Mouse (Mus musculus) adrenal gland, postnatal 4 days (tissue): Measurements from ENCODE around the gene Pnck. TPM values are rescaled to one million over a fixed set of nuclear protein-coding genes. Genes with fewer than 3 reads are reported as not detected.

Source experiments
- DNase-seq, 2 experiments: peaks; one replicate each; pipeline ENCODE4 v3.0.0; 2021 to 2022; ENCODE audit warnings: low spot score in 2 of 2, mixed read lengths in 2 of 2
- total RNA-seq, 2 experiments: library from RNA; stranded (reverse); gene quantifications; 2 replicates each; pipeline ENCODE4 v1.2.3; 2021

Gene Pnck
- total RNA-seq, 2 experiments from 2014 or later, result 21.1 to 21.3 TPM

- no peak for DNase-seq
Measured at GRCm38 (mm10) chrX:73645121-73645520, 14.8 kb downstream of the Pnck start.

DNA sequence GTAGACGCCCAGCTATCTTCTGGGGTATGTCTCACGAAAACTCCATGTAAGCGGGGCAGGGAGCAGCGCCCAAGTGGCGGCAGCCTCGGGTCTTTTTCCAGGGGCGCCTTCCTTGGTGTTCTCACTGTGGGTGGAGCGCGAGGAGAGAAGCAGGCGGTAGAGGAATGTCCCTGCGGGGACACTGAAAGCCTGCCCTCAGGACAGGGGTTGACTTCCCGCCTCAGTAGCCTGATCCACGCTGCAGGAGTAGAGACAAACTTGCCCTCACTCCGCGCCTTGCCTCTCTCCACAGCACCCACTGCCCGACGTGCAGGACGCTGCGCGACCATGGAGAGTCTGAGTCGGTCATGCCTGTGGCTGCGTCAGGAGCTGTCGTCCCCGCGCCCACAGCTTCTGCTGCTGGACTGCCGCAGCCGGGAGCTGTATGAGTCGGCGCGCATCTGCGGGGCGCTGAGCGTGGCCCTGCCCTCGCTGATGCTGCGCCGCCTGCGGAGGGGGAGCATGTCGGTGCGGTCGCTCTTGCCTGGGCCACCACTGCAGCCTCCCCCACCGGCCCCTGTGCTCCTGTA lies 19.9 kb downstream of the Pnck start:
- no peak for DNase-seq

DNA sequence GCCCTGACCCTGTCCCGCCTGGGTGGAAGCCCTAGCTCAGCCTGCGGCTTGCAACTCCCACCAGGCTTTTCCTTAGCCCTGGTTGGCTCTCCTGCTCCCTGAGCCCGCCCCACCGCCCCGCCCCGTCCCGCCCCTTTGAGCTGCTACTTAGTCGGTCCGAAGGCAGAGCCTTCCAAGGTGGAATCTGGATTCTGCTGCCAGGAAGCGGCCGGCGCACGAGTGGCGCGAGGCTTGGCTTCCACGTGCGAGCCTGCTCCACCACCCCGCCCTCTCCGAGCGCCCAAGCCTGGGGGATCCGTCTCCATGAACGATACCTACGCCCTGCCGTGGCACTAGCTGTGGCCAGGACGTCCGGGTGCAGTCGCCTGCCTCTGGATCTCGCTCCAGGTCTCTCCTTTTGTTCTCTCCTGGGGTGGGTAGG lies 20.7 kb downstream of the Pnck start, which contains the start of gene Dusp9:
Dusp9 (plus strand) TSS at position 165 of the 421 bp plus-strand sequence.
- DNase-seq, result no peak

DNA sequence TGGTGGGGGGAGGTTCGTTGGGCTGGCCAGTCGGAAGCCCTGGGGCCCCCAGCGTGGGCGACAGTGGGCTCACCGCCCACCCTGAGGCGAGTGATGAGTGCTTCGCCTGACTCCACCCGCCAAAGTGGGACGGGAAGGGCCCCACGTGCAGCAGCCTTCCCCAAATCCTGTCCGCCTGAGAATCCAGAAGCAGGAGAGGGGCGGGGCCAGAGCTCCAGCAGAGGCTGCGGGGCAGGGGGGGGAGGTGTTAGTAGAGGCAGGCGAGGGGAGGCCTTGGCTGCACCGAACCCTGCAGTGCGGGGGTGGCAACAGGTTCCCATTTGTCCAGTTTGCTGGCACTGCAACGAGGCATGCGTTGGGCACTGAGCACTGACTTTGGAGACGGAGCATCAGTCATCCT lies 22.5 kb downstream of the Pnck start:
- no peak for DNase-seq

GRCm38 (mm10) chrX:73635425-73635824 lies 24.5 kb downstream of the Pnck start:
- DNase-seq, result no peak

DNA sequence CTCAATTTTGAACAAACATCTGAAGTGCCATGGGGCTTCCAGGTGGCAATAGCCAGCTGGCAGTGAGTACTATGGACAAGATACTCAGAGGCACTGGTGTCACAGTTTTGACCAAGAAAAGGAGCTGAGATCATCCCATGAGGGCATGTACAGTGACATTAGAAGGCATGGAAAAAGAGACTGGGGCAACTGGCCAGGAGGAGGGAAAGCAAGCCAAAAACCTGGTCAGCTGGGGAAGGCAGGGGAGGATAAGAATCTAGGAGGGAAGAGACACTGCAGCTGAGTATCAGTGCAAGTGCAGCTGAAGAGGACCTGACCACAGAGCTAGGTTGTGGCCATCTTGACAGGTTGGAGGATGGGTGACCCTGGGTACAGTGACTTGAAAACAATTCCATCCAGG lies 32.9 kb downstream of the Pnck start:
- DNase-seq, result no peak

- no peak for DNase-seq
Measured at GRCm38 (mm10) chrX:73619890-73620289, 40.0 kb downstream of the Pnck start.

GRCm38 (mm10) chrX:73619401-73619800 lies 40.5 kb downstream of the Pnck start:
- DNase-seq, result no peak

GRCm38 (mm10) chrX:73615876-73616275 lies 44.0 kb downstream of the Pnck start:
- DNase-seq, result no peak

DNA sequence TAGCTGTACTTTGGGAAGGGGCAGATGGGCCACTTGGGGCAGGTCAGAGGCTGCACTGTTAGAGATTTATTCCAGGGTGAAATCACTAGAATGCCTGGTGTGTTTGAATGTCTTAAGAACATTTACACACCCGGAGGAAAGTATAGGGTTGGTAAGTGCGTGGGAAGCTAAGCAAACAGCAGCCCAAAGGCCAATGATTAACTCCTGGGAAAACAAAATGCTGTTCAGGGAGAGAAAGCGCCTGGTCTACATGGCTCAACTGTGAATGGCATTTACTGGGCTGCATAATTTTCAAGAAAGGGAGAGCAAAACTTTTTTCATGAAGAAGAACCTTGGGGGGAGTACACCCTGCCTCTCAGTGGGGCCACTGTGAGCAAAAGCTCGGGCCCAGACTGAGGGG lies 46.3 kb downstream of the Pnck start:
- no peak for DNase-seq

Other genes starting within 250 kb of the Pnck start
- gene Zfp92, start 249.0 kb downstream of the Pnck start, total RNA-seq, result under 1 TPM; 0.25 to 0.31 TPM
- not detected for gene Trex2, start 224.8 kb downstream of the Pnck start, total RNA-seq
- gene Haus7, start 201.1 kb downstream of the Pnck start, total RNA-seq, result 10 to 100 TPM; 45.4 to 52.8 TPM
- gene Bgn, start 176.5 kb downstream of the Pnck start, total RNA-seq, result 100 to 1,000 TPM; 245 to 273 TPM
- gene Atp2b3, start 157.0 kb downstream of the Pnck start, total RNA-seq, result 10 to 100 TPM; 20.3 to 22.6 TPM
- 1 to 10 TPM; 2.1 to 4.1 TPM for gene Dusp9, start 20.7 kb downstream of the Pnck start, total RNA-seq
- 10 to 100 TPM; 66.1 to 78.9 TPM for gene Slc6a8, start 13.0 kb upstream of the Pnck start, total RNA-seq
- 100 to 1,000 TPM; 175 to 197 TPM for gene Bcap31, start 56.1 kb upstream of the Pnck start, total RNA-seq
- 10 to 100 TPM; 28.9 to 29.6 TPM for gene Abcd1, start 56.5 kb upstream of the Pnck start, total RNA-seq
- gene Plxnb3, start 97.0 kb upstream of the Pnck start, total RNA-seq, result 1 to 10 TPM; 2.2 to 2.6 TPM
- gene Srpk3, start 114.3 kb upstream of the Pnck start, total RNA-seq, result 1 to 10 TPM; 2.7 to 4.6 TPM
- gene Idh3g, start 126.8 kb upstream of the Pnck start, total RNA-seq, result 100 to 1,000 TPM; 296 to 313 TPM
- 100 to 1,000 TPM; 182 to 189 TPM for gene Ssr4, start 126.9 kb upstream of the Pnck start, total RNA-seq
- gene Pdzd4, start 164.9 kb upstream of the Pnck start, total RNA-seq, result 1 to 10 TPM; 8.2 to 9.8 TPM
- under 1 TPM in 1 of 2 experiments, not detected in 1; 0.76 TPM for gene Avpr2, start 232.0 kb upstream of the Pnck start, total RNA-seq
- 10 to 100 TPM; 27.6 to 45.7 TPM for gene L1cam, start 236.0 kb upstream of the Pnck start, total RNA-seq